Mouse (Mus musculus): ENCODE results near the gene Fgf18.

DNA sequence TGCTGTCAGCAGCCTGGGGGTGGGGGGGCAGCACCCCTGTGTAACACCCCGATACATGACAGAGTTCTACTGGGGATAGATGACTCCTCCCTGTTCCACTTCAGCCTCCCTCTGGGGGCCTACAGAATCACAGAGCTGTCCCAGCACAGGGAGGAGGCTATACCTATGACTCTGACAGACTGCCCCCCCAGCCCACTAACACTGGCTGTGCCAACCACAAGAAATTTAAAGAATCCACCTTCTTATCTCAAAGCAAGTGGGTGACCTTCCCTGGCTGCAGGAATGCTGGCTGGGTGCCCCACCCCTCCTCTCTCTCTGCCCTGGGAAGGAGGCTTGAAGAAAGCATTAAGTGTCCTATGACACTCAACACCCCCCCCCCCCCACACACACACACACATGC, 4.4 kb downstream of the Fgf18 start:
- no peak for TF ChIP-seq CTCF (IDR thresholded peaks at IDR 0.05 in 2 of 3, conservative IDR thresholded peaks at IDR 0.05 in 1 of 3; ENCODE audit: control insufficient read depth in 1 of 3, insufficient read depth in 1 of 3, low read depth in 2 of 3, low read length in 3 of 3, poor library complexity in 1 of 3, severe bottlenecking in 1 of 3)
- TF ChIP-seq USF1 (IDR thresholded peaks at IDR 0.05; ENCODE audit: low read depth, low read length): no peak
- TF ChIP-seq RCOR1 (IDR thresholded peaks at IDR 0.05; ENCODE audit: low read depth, low read length): no peak
- no peak for TF ChIP-seq SMC3 (IDR thresholded peaks at IDR 0.05; ENCODE audit: low read depth, low read length)
- no peak for TF ChIP-seq E2F4 (IDR thresholded peaks at IDR 0.05; ENCODE audit: borderline replicate concordance, low read depth, low read length)
- no peak for TF ChIP-seq KAT2A (conservative IDR thresholded peaks at IDR 0.05; ENCODE audit: low read depth, low read length)
- no peak for TF ChIP-seq POLR2A (IDR thresholded peaks at IDR 0.05; ENCODE audit: control insufficient read depth in 1 of 2, insufficient read depth in 1 of 2, low read depth in 1 of 2, low read length in 2 of 2, poor library complexity in 1 of 2)
- no peak for TF ChIP-seq GATA1 (IDR thresholded peaks at IDR 0.05; ENCODE audit: low read depth, low read length)

All from MEL (cell line).